Mouse (Mus musculus) heart, adult 2 months (tissue): ENCODE measurements around the gene Tbc1d7.

Experiments used
- CTCF ChIP-seq: fragments of 200-600 bp; IDR thresholded peaks from 2 replicates; pipeline ENCODE4 v1.8.1; 2022; ENCODE audit warnings: antibody characterized with exemption, mild to moderate bottlenecking, moderate library complexity
- EP300 ChIP-seq: fragments of 200-500 bp; IDR thresholded peaks from 2 replicates; pipeline ENCODE4 v1.6.1; 2011; ENCODE audit warnings: low read depth, low read length, control low read depth; ENCODE audit not compliant: insufficient read depth
- POLR2A ChIP-seq: fragments of 200-500 bp; IDR thresholded peaks from 2 replicates; pipeline ENCODE4 v1.6.1; 2011; ENCODE audit warnings: mild to moderate bottlenecking, low read depth, low read length, control low read depth; ENCODE audit not compliant: insufficient read depth

DNA sequence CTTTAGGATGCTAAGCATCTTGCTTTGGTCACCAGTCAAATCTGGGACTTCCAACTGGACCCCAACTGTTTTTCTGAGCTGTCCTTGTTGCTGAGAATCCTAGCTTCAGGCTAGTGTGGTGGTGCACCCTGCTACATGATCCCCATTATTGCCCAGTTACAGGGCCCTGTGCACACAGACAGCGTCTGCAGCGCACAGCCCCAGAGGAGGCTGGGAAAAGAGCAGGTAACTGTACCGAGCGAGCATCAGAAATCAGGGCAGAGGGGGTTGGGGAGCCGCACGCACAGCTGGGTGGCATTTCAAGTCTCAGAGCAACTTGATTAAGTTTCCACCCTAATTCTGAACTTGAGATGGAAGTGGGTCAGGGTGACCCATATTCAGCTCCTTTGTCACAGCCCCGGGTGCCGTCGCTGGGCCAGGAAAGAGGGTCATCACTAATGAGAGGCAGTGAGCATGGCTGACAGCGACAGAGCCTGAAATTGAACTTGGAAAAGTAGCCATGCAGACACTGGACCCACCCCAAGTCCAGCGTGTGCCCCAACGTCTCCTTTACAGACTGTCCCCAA lies 34.9 kb upstream of the Tbc1d7 start:
- TF ChIP-seq CTCF (no peak), POLR2A (no peak), EP300 (no peak)
